9 mouse cellular contexts compared by ENCODE assay signal in the genomic region with DNA sequence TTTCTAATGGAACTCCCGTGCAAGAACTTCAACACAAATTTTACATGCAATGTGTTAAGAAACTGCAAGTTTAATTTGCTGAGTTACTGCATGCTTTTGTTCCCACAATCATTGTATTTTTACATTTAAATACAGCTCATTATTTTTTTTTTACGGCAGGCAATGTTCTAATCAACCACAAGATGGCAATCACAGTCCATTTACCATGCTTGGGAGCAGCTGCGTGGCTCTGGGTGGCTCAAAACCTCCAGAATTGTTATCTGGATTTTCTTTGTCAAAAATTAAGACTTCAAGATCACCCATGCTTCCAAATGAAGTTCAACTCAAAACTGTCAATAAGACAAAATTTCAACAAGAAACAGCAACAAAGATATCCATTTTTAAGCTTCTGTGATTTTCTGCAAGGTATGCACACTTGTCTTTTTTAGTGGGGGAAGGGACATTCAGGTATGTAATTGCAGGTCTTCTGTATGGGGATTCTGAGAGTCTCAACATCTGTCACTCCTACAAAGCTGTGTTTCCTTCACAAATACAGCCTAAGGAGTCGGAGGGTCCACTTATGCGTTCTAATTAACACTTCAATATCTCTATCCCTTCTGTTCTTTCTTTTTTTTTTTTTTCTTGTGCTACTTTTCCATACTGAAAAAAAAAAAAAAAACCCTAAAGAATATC. TPM values are rescaled to one million over a fixed set of nuclear protein-coding genes. Genes with fewer than 3 reads are reported as not detected.
DNase-seq lines count a peak whose midpoint lies in the region; TF ChIP-seq lines count a peak whose summit lies in the region.
"Had no signal": no experiment of that assay in that cellular context is flagged by ENCODE, and none has a peak within 500 bp of the region (broad histone marks: within the 10 kb centered on the region; RNA-seq: fewer than 3 reads in every experiment).

No protein-coding gene starts in this region.

- no peaks in the 10 kb centered on the region; the same call in 1 of the 2 replicates for H3K4me1 ChIP-seq in lung, adult 2 months (ENCODE audit: control insufficient read depth, insufficient read depth, low read length)
- H3K4me1 ChIP-seq: stomach, embryonic 15.5 days had no signal

- peak; percentile 38 to 59 for DNase-seq in cerebellum, postnatal 14 days
- DNase-seq in cerebellum, adult 9-11 months: no peak
- DNase-seq in lung, adult 2 months: no peak
- DNase-seq in lung, adult 18-20 months: no peak
- peak; percentile 80 for DNase-seq in embryo, embryonic 10 days (ENCODE audit: low spot score)
- peak; percentile 36 for DNase-seq in kidney, postnatal 14 days
- peak; percentile 25 for DNase-seq in retina, adult 2 months (ENCODE audit: low read depth, low spot score)
- DNase-seq in right cerebral cortex, adult 18-20 months: no peak

- peak; percentile 64 for TF ChIP-seq CTCF in lung, adult 2 months (IDR thresholded peaks at IDR 0.05; ENCODE audit: insufficient read depth, low read length)

- TF ChIP-seq POLR2A in lung, adult 2 months (IDR thresholded peaks at IDR 0.05; ENCODE audit: borderline replicate concordance, extremely low read depth, low read depth, low read length): no peak

- WGBS in lung, adult 2 months: 24% methylated on average over 5 of the region's 5 CpGs

- H3K4me3 ChIP-seq in lung, adult 2 months (replicated peaks; ENCODE audit: extremely low read depth, low read depth, low read length): no peak overlapping the region
- H3K4me3 ChIP-seq: stomach, embryonic 15.5 days had no signal

RNA-seq across cellular contexts. Expression of a gene that starts 13.9 kb away (rescaled TPM):
- polyA plus RNA-seq in lung, adult 2 months (2012; rRNA removed): 0.43 and 1.2 TPM in 2 replicates

RNA-seq across cellular contexts. Expression of a gene that starts 15.1 kb away (rescaled TPM):
- 10.7 and 17.8 TPM in 2 replicates for polyA plus RNA-seq in lung, adult 2 months (2012; rRNA removed)

Comparison
In these comparisons a context has a peak if more than half of its experiments do, and no peak if none do; other contexts are left out.
1. DNase-seq: peak in cerebellum, postnatal 14 days (2 of 2), embryo, embryonic 10 days (single experiment), kidney, postnatal 14 days (single experiment) and retina, adult 2 months (single experiment); none in cerebellum, adult 9-11 months (single experiment), lung, adult 2 months (single experiment), lung, adult 18-20 months (0 of 2) and right cerebral cortex, adult 18-20 months (single experiment).